Mouse (Mus musculus) neutrophil, adult 83 days (primary cell): Measurements from ENCODE around the gene Gpx6. TPM values are rescaled to one million over a fixed set of nuclear protein-coding genes. Genes with fewer than 3 reads are reported as not detected.

Source experiments
- total RNA-seq, 2 experiments: library from RNA; stranded (reverse); gene quantifications; one replicate each; pipeline ENCODE4 v1.2.4; 2023

Gene Gpx6
- total RNA-seq: not detected

GRCm38 (mm10) chr13:21311926-21312325 lies at the start of gene Gpx6:
Gene Gpx6, plus strand, starts transcription at chr13:21312125.

GRCm38 (mm10) chr13:21292631-21293030 lies 19.3 kb upstream of the Gpx6 start, which contains the start of gene Gpx5:
Gene Gpx5, minus strand, starts transcription at chr13:21292731.

GRCm38 (mm10) chr13:21346610-21347009 lies 34.7 kb downstream of the Gpx6 start, which contains the start of gene Olfr1367:
Gene Olfr1367, plus strand, starts transcription at chr13:21346910.

GRCm38 (mm10) chr13:21362621-21363248 lies 50.8 kb downstream of the Gpx6 start, which contains the start of gene Zscan12:
Gene Zscan12, plus strand, starts transcription at chr13:21362820.

Other genes starting within 250 kb of the Gpx6 start
- gene Olfr1370, start 237.2 kb upstream of the Gpx6 start, total RNA-seq: not detected
- gene Olfr1369-ps1, start 200.6 kb upstream of the Gpx6 start, total RNA-seq: not detected
- not detected for gene Olfr263, start 182.5 kb upstream of the Gpx6 start, total RNA-seq
- not detected for gene Olfr1368, start 166.3 kb upstream of the Gpx6 start, total RNA-seq
- gene Trim27, start 132.7 kb upstream of the Gpx6 start, total RNA-seq: 10 to 100 TPM; 48.2 to 51.2 TPM
- not detected for gene Gpx5, start 19.4 kb upstream of the Gpx6 start, total RNA-seq
- not detected for gene Olfr1367, start 34.8 kb downstream of the Gpx6 start, total RNA-seq
- 1 to 10 TPM; 2.3 to 2.9 TPM for gene Zscan12, start 50.7 kb downstream of the Gpx6 start, total RNA-seq
- gene Zkscan3, start 90.6 kb downstream of the Gpx6 start, total RNA-seq: 10 to 100 TPM; 23.5 to 24.5 TPM
- gene Pgbd1, start 128.9 kb downstream of the Gpx6 start, total RNA-seq: not detected
- gene Zscan26, start 141.6 kb downstream of the Gpx6 start, total RNA-seq: 1 to 10 TPM; 8.4 to 9.1 TPM
- not detected for gene Nkapl, start 156.4 kb downstream of the Gpx6 start, total RNA-seq
- gene Zkscan4, start 166.8 kb downstream of the Gpx6 start, total RNA-seq: under 1 TPM in 1 of 2 experiments, not detected in 1; 0.22 TPM
- not detected for gene Gm10065, start 167.3 kb downstream of the Gpx6 start, total RNA-seq
- 1 to 10 TPM; 2.4 to 2.7 TPM for gene AK157302, start 183.1 kb downstream of the Gpx6 start, total RNA-seq
- 10 to 100 TPM; 11.5 to 12.9 TPM for gene Gm11273, start 189.3 kb downstream of the Gpx6 start, total RNA-seq
- 1 to 10 TPM; 2.4 to 3.9 TPM for gene Zkscan8, start 219.0 kb downstream of the Gpx6 start, total RNA-seq
- gene Olfr1366, start 230.7 kb downstream of the Gpx6 start, total RNA-seq: not detected
- gene Olfr1535, start 247.8 kb downstream of the Gpx6 start, total RNA-seq: not detected